Mouse (Mus musculus) embryonic facial prominence, embryonic 14.5 days (tissue): ENCODE data around the gene Rasgrp4. TPM values are rescaled to one million over a fixed set of nuclear protein-coding genes. Genes with fewer than 3 reads are reported as not detected.

Experiments
- ATAC-seq: fragments of 200-750 bp; cut with Nextera tagmentation; 2 replicates; pipeline ENCODE4 v1.8.0; 2017; ENCODE audit warnings: low read depth, moderate number of reproducible peaks, moderate TSS enrichment
- DNase-seq: peaks from one replicate; pipeline ENCODE4 v3.0.0-alpha.2; 2015; ENCODE audit warnings: low spot score
- H3K27ac ChIP-seq: fragments of 300-500 bp; sonication (generic); replicated peaks from 2 replicates; pipeline ENCODE4 v1.5.1; 2014; ENCODE audit warnings: low read depth, mild to moderate bottlenecking, low read length, moderate library complexity
- H3K27me3 ChIP-seq: fragments of 300-500 bp; sonication (generic); replicated peaks from 2 replicates; pipeline ENCODE4 v1.6.1; 2014; ENCODE audit warnings: low read length; ENCODE audit not compliant: control insufficient read depth, insufficient read depth
- H3K36me3 ChIP-seq: fragments of 300-500 bp; sonication (generic); 2 replicates; pipeline ENCODE4 v1.6.1; 2014; ENCODE audit warnings: low read length, mixed read lengths; ENCODE audit not compliant: control insufficient read depth, insufficient read depth
- H3K4me1 ChIP-seq: fragments of 300-500 bp; sonication (generic); 2 replicates; pipeline ENCODE4 v1.6.1; 2014; ENCODE audit warnings: antibody characterized with exemption, low read length; ENCODE audit not compliant: control insufficient read depth, insufficient read depth
- H3K4me2 ChIP-seq: fragments of 300-500 bp; sonication (generic); 2 replicates; pipeline ENCODE4 v1.6.1; 2014; ENCODE audit warnings: low read depth, mild to moderate bottlenecking, low read length, moderate library complexity, mixed read lengths
- H3K4me3 ChIP-seq: fragments of 300-500 bp; sonication (generic); 2 replicates; pipeline ENCODE4 v1.5.1; 2014; ENCODE audit warnings: low read depth, mild to moderate bottlenecking, low read length
- H3K9ac ChIP-seq: fragments of 300-500 bp; sonication (generic); 2 replicates; pipeline ENCODE4 v1.6.1; 2014; ENCODE audit warnings: low read depth, mild to moderate bottlenecking, low read length, moderate library complexity, mixed read lengths
- H3K9me3 ChIP-seq: fragments of 300-500 bp; sonication (generic); 2 replicates; pipeline ENCODE4 v1.6.1; 2016; ENCODE audit warnings: low read length; ENCODE audit not compliant: control insufficient read depth
- WGBS: fragments of 180-500 bp; shearing (Covaris S2); extraction: QIAGEN DNeasy Blood & Tissue Kit; methylation state at CpG from one replicate; pipeline ENCODE4 v1.1.7; 2014; 5-methylcytosine and 5-hydroxymethylcytosine counted together
- polyA plus RNA-seq: library from polyadenylated mRNA; unstranded; fragments of >200 nt; fragmentation: Nextera tagmentation; extraction: Ambion mirVana; gene quantifications from 2 replicates; pipeline ENCODE4 v1.2.1, GENCODE M21; 2014

Gene Rasgrp4
- polyA plus RNA-seq, 1 experiment from 2014 or later = 0.78 TPM

- H3K27ac ChIP-seq = peak overlapping the region; percentile 82
- DNase-seq (peak; percentile 91), ATAC-seq (peak; percentile 91)
- H3K27me3 ChIP-seq = 0 out of 2 replicates have a peak, but pooled peaks cover 7% of the 10 kb centered on the region
- H3K4me3 ChIP-seq = peak overlapping the region; percentile 79
- WGBS = 9% methylated on average over 24 of the region's 37 CpGs
- no peaks in the 10 kb centered on the region for H3K36me3 ChIP-seq
- H3K4me2 ChIP-seq = peak overlapping the region; percentile 97
- H3K9ac ChIP-seq = peak overlapping the region; percentile 77
- 0 out of 2 replicates have a peak, but pooled peaks cover 2% of the 10 kb centered on the region for H3K4me1 ChIP-seq
- H3K9me3 ChIP-seq = no peaks in the 10 kb centered on the region
These were observed 20.7 kb downstream of the Rasgrp4 start for GRCm38 (mm10) chr7:29155196-29155837.

DNA sequence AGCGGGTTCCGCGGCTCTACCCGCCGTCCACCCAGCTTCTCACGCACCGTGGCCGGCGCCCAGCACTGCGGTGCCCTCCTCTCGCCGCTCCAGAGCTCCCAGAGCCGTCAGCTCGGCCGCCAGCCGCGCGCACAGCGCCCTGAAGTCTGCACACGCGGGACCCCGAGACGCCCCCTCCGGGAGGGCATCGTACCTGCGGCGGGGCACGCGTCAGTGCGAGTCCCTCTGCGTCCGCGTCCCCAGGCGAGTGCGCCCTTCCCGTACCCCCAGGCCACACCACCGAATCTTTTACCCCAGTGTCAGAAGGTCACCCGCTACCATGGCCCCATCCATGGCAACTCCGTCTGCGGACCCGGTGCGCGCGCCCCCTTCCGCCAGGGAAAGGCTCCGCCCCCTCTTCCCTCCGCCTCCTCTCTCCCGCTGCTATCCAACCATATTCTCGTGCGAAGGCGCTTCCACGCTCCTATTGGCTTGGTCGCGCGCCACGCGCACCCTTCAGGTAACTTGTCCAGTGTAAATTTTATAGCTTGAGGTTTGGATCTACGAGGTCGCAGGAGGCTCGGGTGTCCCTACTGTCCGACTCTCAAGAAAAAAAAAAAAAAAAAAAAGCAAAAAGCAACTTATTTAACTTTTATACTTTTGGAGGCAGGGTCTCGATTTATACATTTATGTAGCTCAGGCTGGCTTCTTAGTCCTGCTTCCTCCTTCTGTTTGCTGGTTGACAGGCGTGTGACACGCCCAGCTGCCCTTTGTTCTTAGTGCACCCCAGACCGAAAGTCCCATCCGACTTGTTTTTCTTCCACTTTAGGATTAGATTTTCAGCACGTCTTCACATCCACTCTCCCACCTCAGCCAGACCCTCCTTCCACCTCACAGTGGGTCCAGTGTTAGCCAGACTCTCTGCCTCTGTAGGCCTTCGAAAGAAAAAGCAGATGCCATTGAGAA lies 21.5 kb downstream of the Rasgrp4 start, which contains the start of gene Fam98c:
Gene Fam98c (minus strand): TSS at position 397 of the 945 bp plus-strand sequence.
- ATAC-seq (peak; percentile 89), DNase-seq (peak; percentile 92)
- H3K4me3 ChIP-seq = peak within 1 kb of the TSS; percentile 79
- H3K9ac ChIP-seq = peak within 1 kb of the TSS; percentile 77
- H3K36me3 ChIP-seq = no peaks in the 10 kb centered on the region
- peak within 1 kb of the TSS; percentile 97 for H3K4me2 ChIP-seq
- peak within 1 kb of the TSS; percentile 82 for H3K27ac ChIP-seq
- H3K9me3 ChIP-seq = no peaks in the 10 kb centered on the region
- 0 out of 2 replicates have a peak, but pooled peaks cover 2% of the 10 kb centered on the region for H3K4me1 ChIP-seq
- H3K27me3 ChIP-seq = 0 out of 2 replicates have a peak, but pooled peaks cover 7% of the 10 kb centered on the region
- 7% methylated on average over 28 of the region's 68 CpGs for WGBS

- WGBS = 3% methylated on average over 5 of the region's 5 CpGs
- ATAC-seq = no peak
- Histone ChIP-seq H3K9me3 (no peaks in the 10 kb centered on the region), H3K4me3 (no peak overlapping the region), H3K4me2 (no peak overlapping the region), H3K36me3 (no peaks in the 10 kb centered on the region), H3K27ac (no peak overlapping the region), H3K4me1 (0 out of 2 replicates have a peak, but pooled peaks cover 2% of the 10 kb centered on the region), H3K27me3 (0 out of 2 replicates have a peak, but pooled peaks cover 7% of the 10 kb centered on the region), H3K9ac (no peak overlapping the region)
- DNase-seq = no peak
These were observed 23.6 kb downstream of the Rasgrp4 start for GRCm38 (mm10) chr7:29158264-29158663.

DNA sequence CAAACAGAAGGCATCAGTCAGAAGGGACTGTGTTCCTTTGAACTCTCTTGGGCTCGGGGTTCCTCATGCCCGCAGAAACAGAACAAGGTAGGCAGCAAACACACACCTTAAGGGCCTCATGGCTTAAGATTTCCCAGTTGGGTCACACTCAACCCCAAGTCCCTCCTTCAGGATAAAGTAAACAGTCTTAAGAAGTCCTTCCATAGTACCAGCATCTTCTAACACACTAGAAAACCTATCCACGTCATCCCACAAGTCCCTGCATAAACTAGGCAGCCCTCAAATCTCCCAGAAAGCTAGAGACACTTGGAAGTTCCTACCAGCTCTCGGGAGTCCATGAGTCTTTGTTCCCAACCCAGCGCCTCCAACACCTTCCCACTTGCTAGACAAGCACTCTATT lies 27.6 kb downstream of the Rasgrp4 start:
- no peak overlapping the region for H3K27ac ChIP-seq
- no peak overlapping the region for H3K4me2 ChIP-seq
- no peak for DNase-seq
- ATAC-seq = no peak
- H3K9ac ChIP-seq = no peak overlapping the region
- H3K9me3 ChIP-seq = no peaks in the 10 kb centered on the region
- WGBS = 79% methylated on average over 5 of the region's 5 CpGs
- H3K36me3 ChIP-seq = no peaks in the 10 kb centered on the region
- H3K4me1 ChIP-seq = no peaks in the 10 kb centered on the region
- 0 out of 2 replicates have a peak, but pooled peaks cover 7% of the 10 kb centered on the region for H3K27me3 ChIP-seq
- no peak overlapping the region for H3K4me3 ChIP-seq

DNA sequence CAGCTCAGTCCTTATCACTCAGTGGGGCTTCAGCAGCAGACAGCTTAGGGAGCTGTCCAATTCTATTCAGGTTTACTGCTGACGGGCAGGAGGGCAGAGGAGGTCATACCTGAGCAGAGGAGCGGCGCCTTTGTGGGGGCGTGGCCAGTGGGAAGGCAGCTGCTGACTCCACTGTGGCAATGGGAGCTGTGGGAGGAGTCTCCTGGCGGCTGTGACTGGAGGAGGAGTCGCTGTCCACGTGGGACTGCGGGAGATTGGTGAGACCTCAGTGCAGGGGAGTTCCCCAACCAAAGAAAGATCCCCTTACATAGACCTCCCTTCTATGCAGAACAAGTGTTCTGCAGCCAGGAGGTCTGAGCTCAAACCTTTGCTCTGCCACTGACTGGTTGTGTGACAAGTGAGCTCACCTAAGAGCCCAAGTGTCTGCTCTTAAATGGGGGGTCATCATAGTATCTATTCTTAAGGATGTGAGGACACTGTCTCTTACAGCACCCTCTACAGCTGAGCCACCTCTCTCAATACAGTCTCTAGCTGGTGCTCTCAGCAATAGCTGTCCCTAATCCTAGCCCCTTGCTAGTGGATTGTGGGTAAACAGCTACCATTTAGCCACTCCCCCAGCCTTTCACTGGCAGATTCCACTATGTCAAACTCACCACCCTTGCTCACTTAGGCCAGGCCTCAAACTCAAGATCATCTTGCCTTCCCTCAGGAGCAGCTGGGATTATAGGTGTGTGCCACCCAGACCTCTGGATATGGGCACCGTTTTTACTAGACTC lies 28.3 kb downstream of the Rasgrp4 start:
- Histone ChIP-seq H3K4me3 (no peak overlapping the region), H3K9ac (no peak overlapping the region), H3K4me2 (no peak overlapping the region), H3K27ac (no peak overlapping the region), H3K27me3 (0 out of 2 replicates have a peak, but pooled peaks cover 7% of the 10 kb centered on the region), H3K36me3 (no peaks in the 10 kb centered on the region), H3K4me1 (peaks cover 3% of the 10 kb centered on the region; the same call in 1 of the 2 replicates), H3K9me3 (no peaks in the 10 kb centered on the region)
- DNase-seq (peak; percentile 70), ATAC-seq (peak; percentile 66; the same call in 1 of the 2 replicates)
- WGBS = 20% methylated on average over 9 of the region's 9 CpGs

DNA sequence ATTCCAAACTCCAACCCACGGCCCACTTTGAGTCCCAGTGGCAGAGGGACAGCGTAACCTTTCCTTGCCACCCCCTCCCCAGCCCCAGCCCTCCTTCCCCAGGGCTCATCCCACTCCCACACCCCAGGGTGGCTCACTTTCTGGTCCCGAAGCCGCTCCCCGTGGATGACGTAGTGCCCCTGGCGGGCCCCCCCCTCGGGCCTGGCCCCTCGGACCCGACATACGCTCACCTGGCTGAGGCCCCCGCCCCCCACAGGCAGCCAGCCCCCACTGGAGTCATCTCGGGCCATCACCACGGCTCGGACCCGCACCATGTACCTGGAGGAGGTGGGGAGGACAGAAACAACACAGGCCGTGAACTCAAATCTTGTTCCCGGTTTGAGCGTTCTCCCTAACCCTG lies 33.0 kb downstream of the Rasgrp4 start:
- H3K27me3 ChIP-seq = peaks cover 17% of the 10 kb centered on the region
- H3K36me3 ChIP-seq = 0 out of 2 replicates have a peak, but pooled peaks cover 3% of the 10 kb centered on the region
- WGBS = 21% methylated on average over 18 of the region's 19 CpGs
- H3K9me3 ChIP-seq = no peaks in the 10 kb centered on the region
- peaks cover 16% of the 10 kb centered on the region for H3K4me1 ChIP-seq
- H3K9ac ChIP-seq = no peak overlapping the region
- DNase-seq (no peak), ATAC-seq (no peak)
- no peak overlapping the region for H3K27ac ChIP-seq
- H3K4me3 ChIP-seq = no peak overlapping the region; the same call in 1 of the 2 replicates
- peak overlapping the region; percentile 78 for H3K4me2 ChIP-seq

GRCm38 (mm10) chr7:29168121-29168695 lies 33.6 kb downstream of the Rasgrp4 start:
- peak overlapping the region; percentile 59 for H3K4me3 ChIP-seq
- WGBS = 8% methylated on average over 10 of the region's 10 CpGs
- peaks cover 8% of the 10 kb centered on the region for H3K36me3 ChIP-seq
- peak overlapping the region; percentile 49 for H3K27ac ChIP-seq
- H3K4me2 ChIP-seq = peak overlapping the region; percentile 78
- no peaks in the 10 kb centered on the region for H3K9me3 ChIP-seq
- peaks cover 16% of the 10 kb centered on the region for H3K4me1 ChIP-seq
- peak overlapping the region; percentile 61 for H3K9ac ChIP-seq
- DNase-seq (no peak), ATAC-seq (no peak)
- H3K27me3 ChIP-seq = peaks cover 22% of the 10 kb centered on the region
